Mouse (Mus musculus) left cerebral cortex, postnatal 14 days (tissue): ENCODE data around the gene Tmem18. TPM values are rescaled to one million over a fixed set of nuclear protein-coding genes. Genes with fewer than 3 reads are reported as not detected.

Experiments used
- DNase-seq, 2 experiments: peaks; one replicate each; pipeline ENCODE4 v3.0.0; 2021 to 2022; ENCODE audit warnings: low spot score in 2 of 2, mixed read lengths in 1 of 2
- intact Hi-C: fragments of 180-260 bp; cut with DNase I; formaldehyde crosslinking; loops from one replicate; pipeline ENCODE4 v1.15.1; 2025
- microRNA-seq, 2 experiments: library from miRNA; unstranded; fragments of <30 nt; microRNA quantifications; one replicate each; pipeline ENCODE4 v1.2.0; 2022
- total RNA-seq, 2 experiments: library from RNA; stranded (reverse); gene quantifications; 2 replicates each; pipeline ENCODE4 v1.2.3; 2021

Gene Tmem18
- total RNA-seq, 2 experiments from 2014 or later, result 42.3 to 44.9 TPM

- no peak for DNase-seq
- intact Hi-C loops, result no loop called here
Observed at GRCm38 (mm10) chr12:30634534-30634933, 50.3 kb downstream of the Tmem18 start.

Small RNAs within 50 kb of the gene (microRNA-seq; reads per million reads assigned to microRNA genes)
- 0 reads per million in 2 experiments for gene Gm25243

Other genes with a start within 250 kb of the Tmem18 start
- 1 to 10 TPM; 5.0 to 6.0 TPM for gene Sntg2, start 211.1 kb upstream of the Tmem18 start, total RNA-seq